Mouse (Mus musculus) embryo, embryonic 11 days (tissue): ENCODE measurements around the gene Golm1.

Experiments
- DNase-seq: peaks from one replicate; pipeline ENCODE4 v3.0.0-alpha.2; 2015

Gene Golm1

GRCm38 (mm10) chr13:59584947-59585647 is 90.5 kb downstream of the Golm1 start, which contains the start of the genes Agtpbp1 and Naa35:
TSS of gene Agtpbp1 (minus strand) at chr13:59585227.
TSS of gene Naa35 (plus strand) at chr13:59585259.
- peak; percentile 99 for DNase-seq
